Mouse (Mus musculus) CH12.LX (cell line): ENCODE results near the gene Ethe1.

Experiments used
- CHD2 ChIP-seq: IDR thresholded peaks from 2 replicates; pipeline ENCODE4 v1.6.1; 2011; ENCODE audit warnings: low read length, improper control_type of control experiment
- CTCF ChIP-seq, 2 experiments: IDR thresholded peaks in 1 of 2; conservative IDR thresholded peaks in 1 of 2; 2 replicates each; pipeline ENCODE4 v1.5.1; 2011 to 2012; ENCODE audit warnings: low read depth in 2 of 2, low read length in 2 of 2, improper control_type of control experiment in 1 of 2, inconsistent platforms in 1 of 2, mild to moderate bottlenecking in 1 of 2, moderate library complexity in 1 of 2
- E2F4 ChIP-seq: IDR thresholded peaks from 2 replicates; pipeline ENCODE4 v1.6.1; 2011; ENCODE audit warnings: low read depth, low read length, improper control_type of control experiment; ENCODE audit not compliant: insufficient replicate concordance
- ELF1 ChIP-seq: IDR thresholded peaks from 2 replicates; pipeline ENCODE4 v1.6.1; 2014; ENCODE audit warnings: low read depth, mild to moderate bottlenecking, inconsistent platforms, low read length, improper control_type of control experiment
- EP300 ChIP-seq: IDR thresholded peaks from 2 replicates; pipeline ENCODE4 v1.6.1; 2011; ENCODE audit warnings: low read length, improper control_type of control experiment
- ETS1 ChIP-seq: conservative IDR thresholded peaks from 2 replicates; pipeline ENCODE4 v1.6.1; 2012; ENCODE audit warnings: low read depth, mild to moderate bottlenecking, inconsistent platforms, low read length, improper control_type of control experiment, moderate library complexity
- POLR2A ChIP-seq: IDR thresholded peaks from 2 replicates; pipeline ENCODE4 v1.6.1; 2011; ENCODE audit warnings: low read depth, mild to moderate bottlenecking, improper control_type of control experiment, low read length
- TBP ChIP-seq: conservative IDR thresholded peaks from 2 replicates; pipeline ENCODE4 v1.6.1; 2011; ENCODE audit warnings: low read depth, low read length, improper control_type of control experiment
- USF2 ChIP-seq: conservative IDR thresholded peaks from 2 replicates; pipeline ENCODE4 v1.6.1; 2011; ENCODE audit warnings: low read depth, low read length, improper control_type of control experiment
- ZKSCAN1 ChIP-seq: IDR thresholded peaks from 2 replicates; pipeline ENCODE4 v1.6.1; 2012; ENCODE audit warnings: low read depth, inconsistent platforms, low read length, improper control_type of control experiment, borderline replicate concordance
- ZNF384 ChIP-seq: IDR thresholded peaks from 2 replicates; pipeline ENCODE4 v1.6.1; 2012; ENCODE audit warnings: low read depth, low read length, improper control_type of control experiment, inconsistent platforms

DNA sequence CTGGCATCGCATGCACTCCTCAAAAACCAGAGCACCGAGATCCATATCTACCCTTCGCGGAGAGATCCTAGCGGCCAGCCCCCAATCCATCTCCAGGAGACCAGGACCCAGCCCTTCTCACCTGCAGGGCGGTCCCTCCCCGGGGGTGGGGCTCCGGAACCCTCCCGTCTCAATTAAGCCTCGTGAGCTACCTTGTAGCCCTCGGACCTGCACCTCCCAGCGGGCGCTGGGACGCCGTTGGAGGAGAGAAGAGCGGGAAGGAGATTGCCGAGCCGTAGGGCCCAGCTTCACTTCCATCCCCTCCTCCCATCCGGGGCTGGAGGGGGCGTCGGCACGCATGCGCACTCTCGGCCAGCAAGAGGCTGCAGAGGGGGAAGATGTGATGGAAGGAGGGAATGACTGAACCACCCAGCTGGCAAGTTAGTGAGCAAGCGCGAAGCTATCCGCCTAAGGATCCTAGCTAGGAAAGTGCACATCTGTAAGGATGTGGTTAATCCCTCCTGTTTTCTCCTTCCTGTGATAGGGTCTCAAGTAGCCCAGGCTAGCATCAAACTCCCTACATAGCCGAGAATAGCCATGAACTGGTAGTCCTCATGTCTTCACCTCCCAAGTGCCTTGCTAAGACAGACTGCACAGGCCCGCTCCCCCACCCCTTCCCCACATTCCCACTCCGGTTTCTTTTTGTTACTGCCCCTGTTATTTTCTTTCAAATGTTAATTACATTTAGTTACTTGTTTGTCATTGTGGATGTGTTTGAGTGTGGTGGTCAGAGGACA, at the start of gene Ethe1, which contains the start of gene Zfp575:
- TF ChIP-seq CTCF (conservative IDR thresholded peaks at IDR 0.05 in 1 of 2, IDR thresholded peaks at IDR 0.05 in 1 of 2; ENCODE audit: low read depth in 2 of 2, low read length in 2 of 2) = no peak
- TF ChIP-seq CHD2 = no peak
- TF ChIP-seq USF2 = no peak
- no peak for TF ChIP-seq E2F4
- TF ChIP-seq EP300 = no peak
- no peak for TF ChIP-seq ZKSCAN1
- no peak for TF ChIP-seq ELF1
- TF ChIP-seq TBP = no peak
- TF ChIP-seq ZNF384 = no peak
- TF ChIP-seq ETS1 = no peak
- TF ChIP-seq POLR2A = no peak
